Mouse (Mus musculus) liver, postnatal 0 days (tissue): Measurements from ENCODE around the gene Atp2a1.

Experiments
- CTCF ChIP-seq: sonication (generic); IDR thresholded peaks from 2 replicates; pipeline ENCODE4 v1.5.1; 2016; ENCODE audit warnings: antibody characterized with exemption, low read depth
- EP300 ChIP-seq: IDR thresholded peaks from 2 replicates; pipeline ENCODE4 v1.6.1; 2016; ENCODE audit warnings: antibody characterized with exemption, low read depth, mild to moderate bottlenecking

DNA sequence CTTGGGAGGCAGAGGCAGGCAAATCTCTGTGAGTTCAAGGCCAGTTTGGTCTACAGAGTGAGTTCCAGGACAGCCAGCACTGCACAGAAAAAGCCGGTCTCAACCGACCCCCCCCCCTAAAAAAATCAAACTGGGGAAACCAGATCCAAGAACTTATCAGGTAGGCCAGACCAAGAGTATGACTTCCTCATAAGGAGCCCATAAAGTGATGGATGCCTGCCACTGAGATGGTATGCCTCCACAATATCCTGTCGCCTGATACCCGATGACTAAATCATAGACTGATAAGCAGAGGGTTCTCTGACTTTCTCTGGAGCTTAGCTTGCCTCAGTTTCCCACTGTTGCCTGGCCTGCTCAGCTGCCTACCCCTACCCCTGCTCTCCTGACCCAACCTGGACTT lies 65.1 kb downstream of the Atp2a1 start:
- no peak for TF ChIP-seq CTCF
- no peak for TF ChIP-seq EP300
